Comparison of ENCODE assay signal across 9 mouse cellular contexts in the genomic region with DNA sequence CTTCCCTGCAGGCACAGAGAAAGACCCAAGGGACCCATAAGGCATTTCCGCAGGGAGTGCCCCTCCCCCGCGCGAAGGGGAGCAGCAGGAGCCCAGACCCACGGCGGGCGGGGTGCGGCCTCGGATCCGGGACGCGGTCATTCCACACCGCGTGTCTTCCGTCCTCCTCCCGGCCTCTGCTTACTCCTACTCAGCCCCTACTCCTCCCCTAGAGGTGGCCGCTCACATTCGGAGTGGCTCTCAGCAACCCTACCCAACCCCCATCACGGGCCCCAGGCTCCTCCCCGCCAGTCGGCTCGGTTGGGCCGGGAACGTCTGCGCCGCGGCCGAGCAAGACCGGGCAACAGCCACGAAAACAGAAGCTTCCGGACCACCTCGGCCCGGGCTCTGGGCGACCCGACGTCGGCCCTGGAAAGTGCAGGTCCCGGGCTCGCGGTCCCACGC. TPM values are rescaled to one million over a fixed set of nuclear protein-coding genes. Genes with fewer than 3 reads are reported as not detected.
DNase-seq lines count a peak whose midpoint lies in the region; ATAC-seq and TF ChIP-seq lines count a peak whose summit lies in the region.
"Had no signal": no experiment of that assay in that cellular context is flagged by ENCODE, and none has a peak within 500 bp of the region (broad histone marks: within the 10 kb centered on the region; RNA-seq: fewer than 3 reads in every experiment).

No protein-coding gene starts in this region.

- WGBS in heart, postnatal 0 days, result under 1% methylated on average over 41 of the region's 41 CpGs

- peak overlapping the region; percentile 97 for H3K4me3 ChIP-seq in E14TG2a.4 (replicated peaks; ENCODE audit: low read length)
- peak overlapping the region; percentile 92 for H3K4me3 ChIP-seq in bone marrow macrophage, adult 2 months (ENCODE audit: insufficient read depth, low read length)
- peak overlapping the region; percentile 70 for H3K4me3 ChIP-seq in heart, postnatal 0 days (ENCODE audit: low read depth, low read length)

- peak; percentile 68 for DNase-seq in heart, postnatal 0 days (ENCODE audit: low spot score)
- peak; percentile 78 to 88 for DNase-seq in kidney, postnatal 4 days
- DNase-seq in lung, postnatal 25 days (ENCODE audit: low spot score), result peak; percentile 67
- DNase-seq in right cerebral cortex, adult 18-20 months, result peak; percentile 34
- peak; percentile 30 for DNase-seq in urinary bladder, postnatal 10 days (ENCODE audit: low spot score)

- H3K9ac ChIP-seq in heart, postnatal 0 days (replicated peaks; ENCODE audit: low read depth, low read length), result peak overlapping the region; percentile 65

- H3K27me3 ChIP-seq in E14TG2a.4 (ENCODE audit: insufficient read depth, low read length), result no peaks in the 10 kb centered on the region
- no peaks in the 10 kb centered on the region for H3K27me3 ChIP-seq in heart, postnatal 0 days (ENCODE audit: control insufficient read depth, insufficient read depth, low read length)

- H3K36me3 ChIP-seq in E14TG2a.4 (ENCODE audit: insufficient read depth, low read length), result peaks cover 47% of the 10 kb centered on the region
- H3K36me3 ChIP-seq in heart, postnatal 0 days (replicated peaks; ENCODE audit: control insufficient read depth, insufficient read depth, low read length), result peaks cover 39% of the 10 kb centered on the region

- peak overlapping the region; percentile 73 for H3K27ac ChIP-seq in bone marrow macrophage, adult 2 months (ENCODE audit: insufficient read depth, low read depth, low read length)
- peak overlapping the region; percentile 90 for H3K27ac ChIP-seq in heart, postnatal 0 days (ENCODE audit: low read depth)

- TF ChIP-seq CTCF in E14TG2a.4 (conservative IDR thresholded peaks at IDR 0.05; ENCODE audit: low read length), result no peak
- TF ChIP-seq CTCF in bone marrow macrophage, adult 2 months (IDR thresholded peaks at IDR 0.05; ENCODE audit: low read depth, low read length), result no peak
- no peak for TF ChIP-seq CTCF in heart, postnatal 0 days (IDR thresholded peaks at IDR 0.05; ENCODE audit: low read depth)

- peaks cover 69% of the 10 kb centered on the region for H3K4me1 ChIP-seq in E14TG2a.4 (replicated peaks; ENCODE audit: low read depth, low read length)
- H3K4me1 ChIP-seq in bone marrow macrophage, adult 2 months (ENCODE audit: control insufficient read depth, insufficient read depth, low read length), result peaks cover 31% of the 10 kb centered on the region
- peaks cover 15% of the 10 kb centered on the region for H3K4me1 ChIP-seq in heart, postnatal 0 days (ENCODE audit: control insufficient read depth, insufficient read depth)

- no peaks in the 10 kb centered on the region for H3K9me3 ChIP-seq in E14TG2a.4 (ENCODE audit: low read length)
- H3K9me3 ChIP-seq in heart, postnatal 0 days (replicated peaks; ENCODE audit: control insufficient read depth, low read length), result no peaks in the 10 kb centered on the region

- peak; percentile 56; the same call in 1 of the 2 replicates for TF ChIP-seq EP300 in heart, postnatal 0 days (IDR thresholded peaks at IDR 0.05; ENCODE audit: low read depth)

- TF ChIP-seq POLR2A in bone marrow macrophage, adult 2 months (IDR thresholded peaks at IDR 0.05; ENCODE audit: borderline replicate concordance, low read depth, low read length), result no peak

- peak; percentile 40 for ATAC-seq in erythroid progenitor cell, adult 5-6 weeks (replicated peaks; ENCODE audit: low FRiP score, poor library complexity, severe bottlenecking)
- peak; percentile 55 for ATAC-seq in heart, postnatal 0 days (ENCODE audit: insufficient read depth, low read depth)

- H3K4me2 ChIP-seq in heart, postnatal 0 days (ENCODE audit: low read depth, low read length), result peak overlapping the region; percentile 79

RNA-seq across cellular contexts. Expression of gene Cdk9, which starts 0.7 kb away (rescaled TPM):
- polyA plus RNA-seq in bone marrow macrophage, adult 2 months (2012; ENCODE audit: insufficient read depth, insufficient read length, missing spikeins), result 192 and 210 TPM in 2 replicates
- 17.2 and 33.9 TPM in 2 replicates for total RNA-seq in erythroid progenitor cell, adult 5-6 weeks (2015; ENCODE audit: low replicate concordance)
- total RNA-seq in erythroid progenitor cell, adult 5-6 weeks (2017; ENCODE audit: low replicate concordance), result 26.2 and 29.3 TPM in 2 replicates
- 42.4 and 58.4 TPM in 2 replicates for total RNA-seq in heart, postnatal 0 days (2014; rRNA removed; ENCODE audit: low replicate concordance)
- polyA plus RNA-seq in heart, postnatal 0 days (2015; fragmentation: Nextera tagmentation; extraction: Ambion mirVana), result 33.1 and 35.5 TPM in 2 replicates

RNA-seq across cellular contexts. Expression of gene Fpgs, which starts 8.2 kb away (rescaled TPM):
- polyA plus RNA-seq in bone marrow macrophage, adult 2 months (2012; ENCODE audit: insufficient read depth, insufficient read length, missing spikeins), result 4.3 and 5.1 TPM in 2 replicates
- not detected in 2 replicates for total RNA-seq in erythroid progenitor cell, adult 5-6 weeks (2015; ENCODE audit: low replicate concordance)
- total RNA-seq in erythroid progenitor cell, adult 5-6 weeks (2017; ENCODE audit: low replicate concordance), result 1.5 and 3.7 TPM in 2 replicates
- total RNA-seq in heart, postnatal 0 days (2014; rRNA removed; ENCODE audit: low replicate concordance), result 13.6 and 14.5 TPM in 2 replicates
- 8.5 and 10.9 TPM in 2 replicates for polyA plus RNA-seq in heart, postnatal 0 days (2015; fragmentation: Nextera tagmentation; extraction: Ambion mirVana)

RNA-seq across cellular contexts. Expression of gene Sh2d3c, which starts 8.7 kb away (rescaled TPM):
- 19.3 and 22.0 TPM in 2 replicates for polyA plus RNA-seq in bone marrow macrophage, adult 2 months (2012; ENCODE audit: insufficient read depth, insufficient read length, missing spikeins)
- 8.6 and 10.5 TPM in 2 replicates for total RNA-seq in erythroid progenitor cell, adult 5-6 weeks (2015; ENCODE audit: low replicate concordance)
- total RNA-seq in erythroid progenitor cell, adult 5-6 weeks (2017; ENCODE audit: low replicate concordance), result 1.5 and 3.3 TPM in 2 replicates
- 17.0 and 26.2 TPM in 2 replicates for total RNA-seq in heart, postnatal 0 days (2014; rRNA removed; ENCODE audit: low replicate concordance)
- 22.9 and 24.2 TPM in 2 replicates for polyA plus RNA-seq in heart, postnatal 0 days (2015; fragmentation: Nextera tagmentation; extraction: Ambion mirVana)

RNA-seq across cellular contexts. Expression of gene 6330409D20Rik, which starts 28.7 kb away (rescaled TPM):
- not detected in 2 replicates for polyA plus RNA-seq in bone marrow macrophage, adult 2 months (2012; ENCODE audit: insufficient read depth, insufficient read length, missing spikeins)
- not detected in 2 replicates for total RNA-seq in erythroid progenitor cell, adult 5-6 weeks (2015; ENCODE audit: low replicate concordance)
- not detected in 2 replicates for total RNA-seq in erythroid progenitor cell, adult 5-6 weeks (2017; ENCODE audit: low replicate concordance)
- not detected in 2 replicates for total RNA-seq in heart, postnatal 0 days (2014; rRNA removed; ENCODE audit: low replicate concordance)
- 0.15 TPM in 1 of 2 replicates, not detected in the other for polyA plus RNA-seq in heart, postnatal 0 days (2015; fragmentation: Nextera tagmentation; extraction: Ambion mirVana)
- polyA plus RNA-seq: gonadal fat pad, adult 2 months had no signal

RNA-seq across cellular contexts. Expression of gene Tor2a, which starts 44.9 kb away (rescaled TPM):
- polyA plus RNA-seq in bone marrow macrophage, adult 2 months (2012; ENCODE audit: insufficient read depth, insufficient read length, missing spikeins), result 32.1 and 33.9 TPM in 2 replicates
- total RNA-seq in erythroid progenitor cell, adult 5-6 weeks (2015; ENCODE audit: low replicate concordance), result 2.9 and 4.2 TPM in 2 replicates
- 0.91 and 4.5 TPM in 2 replicates for total RNA-seq in erythroid progenitor cell, adult 5-6 weeks (2017; ENCODE audit: low replicate concordance)
- 34.6 and 65.3 TPM in 2 replicates for total RNA-seq in heart, postnatal 0 days (2014; rRNA removed; ENCODE audit: low replicate concordance)
- 27.5 and 28.5 TPM in 2 replicates for polyA plus RNA-seq in heart, postnatal 0 days (2015; fragmentation: Nextera tagmentation; extraction: Ambion mirVana)

Comparison
In these comparisons a context has a peak if more than half of its experiments do, and no peak if none do; other contexts are left out.
1. Peak in every context shown above with its lines: DNase-seq, ATAC-seq, H3K4me3 ChIP-seq and H3K27ac ChIP-seq.
2. DNase-seq: peak in every context shown above with its lines; median percentile 83 in kidney, postnatal 4 days; 68 in heart, postnatal 0 days; 67 in lung, postnatal 25 days; 34 in right cerebral cortex, adult 18-20 months; 30 in urinary bladder, postnatal 10 days.